Mouse (Mus musculus) erythroid progenitor cell, adult 5-6 weeks (primary cell): Measurements from ENCODE around the gene Mthfs. TPM values are rescaled to one million over a fixed set of nuclear protein-coding genes. Genes with fewer than 3 reads are reported as not detected.

Source experiments
- ATAC-seq: replicated peaks from 2 replicates; pipeline ENCODE4 v1.8.0; 2016; ENCODE audit warnings: moderate number of reproducible peaks, mild to moderate bottlenecking, moderate TSS enrichment, inconsistent platforms; ENCODE audit not compliant: poor library complexity, low FRiP score, severe bottlenecking
- total RNA-seq, 2 experiments: library from RNA; stranded (forward) in 1 of 2; stranded (reverse) in 1 of 2; fragments of 150-400 nt in 1 of 2; fragments of 186-747, 209-891 nt in 1 of 2; gene quantifications; 2 replicates each; pipeline versions ENCODE4 v1.2.3 to v1.2.4; 2015 to 2017; ENCODE audit warnings: low replicate concordance in 2 of 2

The Mthfs gene
- total RNA-seq, 2 experiments from 2014 or later, result 17.8 TPM; not detected in 1

DNA sequence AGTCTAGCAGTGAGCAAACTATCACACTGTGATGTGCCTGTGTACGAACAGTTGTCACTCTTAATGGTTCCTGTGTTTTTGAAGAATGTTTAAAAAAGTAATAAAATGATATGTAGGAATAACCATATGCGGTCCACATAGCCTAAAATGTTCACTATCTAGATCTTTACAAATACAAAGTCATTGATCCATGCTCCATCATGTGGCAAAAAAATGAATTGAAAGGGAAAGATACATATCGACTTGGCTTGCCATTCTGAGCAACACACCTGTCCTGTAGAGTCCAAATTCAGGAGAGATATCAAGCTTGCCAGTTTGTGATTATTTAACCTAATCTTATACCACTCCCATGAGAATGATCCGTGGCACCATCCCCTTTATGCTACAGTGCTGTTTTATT is 164.2 kb downstream of the Mthfs start:
- no peak for ATAC-seq

GRCm38 (mm10) chr9:89403031-89403430 is 192.6 kb downstream of the Mthfs start:
- no peak for ATAC-seq

Other genes starting within 250 kb of the Mthfs start
- not detected in 2 replicates for gene Trim43b, start 117.8 kb upstream of the Mthfs start, total RNA-seq (2015; ENCODE audit: low replicate concordance)
- gene Trim43b, start 117.8 kb upstream of the Mthfs start, total RNA-seq (2017; ENCODE audit: low replicate concordance), result not detected in 2 replicates
- 8.3 and 11.7 TPM in 2 replicates for gene Bcl2a1b, start 11.5 kb upstream of the Mthfs start, total RNA-seq (2015; ENCODE audit: low replicate concordance)
- 9.6 and 9.7 TPM in 2 replicates for gene Bcl2a1b, start 11.5 kb upstream of the Mthfs start, total RNA-seq (2017; ENCODE audit: low replicate concordance)
- not detected in 2 replicates for gene Gm29094, start 11.3 kb upstream of the Mthfs start, total RNA-seq (2015; ENCODE audit: low replicate concordance)
- gene Gm29094, start 11.3 kb upstream of the Mthfs start, total RNA-seq (2017; ENCODE audit: low replicate concordance), result 4.4 TPM in 1 of 2 replicates, not detected in the other